Mouse (Mus musculus) megakaryocyte-erythroid progenitor cell, adult 5-6 weeks (primary cell): Measurements from ENCODE around the gene Cep131. TPM values are rescaled to one million over a fixed set of nuclear protein-coding genes. Genes with fewer than 3 reads are reported as not detected.
A peak's percentile ranks its signal among the peaks of the same experiment; 100 is the strongest.

Experiments used
- ATAC-seq: replicated peaks from 2 replicates; pipeline ENCODE4 v1.8.0; 2016; ENCODE audit warnings: mild to moderate bottlenecking, inconsistent platforms; ENCODE audit not compliant: severe bottlenecking, poor library complexity, low FRiP score, low TSS enrichment
- total RNA-seq, 2 experiments: library from RNA; stranded (forward) in 1 of 2; stranded (reverse) in 1 of 2; fragments of 200-1000, 215-1000 nt in 1 of 2; fragments of >200 nt in 1 of 2; fragmentation: Nextera tagmentation in 1 of 2; gene quantifications; 2 replicates each; pipeline ENCODE4 v1.2.3; 2014 to 2017

The Cep131 gene
- total RNA-seq, 2 experiments from 2014 or later: 9.6 to 18.1 TPM

- peak; percentile 43 for ATAC-seq
Measured at GRCm38 (mm10) chr11:120030145-120030901, 56.3 kb downstream of the Cep131 start.

- ATAC-seq: no peak
Measured at GRCm38 (mm10) chr11:120029431-120030144, 57.0 kb downstream of the Cep131 start.

- no peak for ATAC-seq
Measured at GRCm38 (mm10) chr11:120028319-120029092, 58.1 kb downstream of the Cep131 start.

GRCm38 (mm10) chr11:120026941-120027340 is 59.7 kb downstream of the Cep131 start:
- ATAC-seq: no peak

- ATAC-seq: no peak; the same call in 1 of the 2 replicates
Measured at GRCm38 (mm10) chr11:120022841-120023240, 63.8 kb downstream of the Cep131 start.

GRCm38 (mm10) chr11:120022216-120022615 is 64.4 kb downstream of the Cep131 start:
- no peak for ATAC-seq

GRCm38 (mm10) chr11:120021367-120021766 is 65.3 kb downstream of the Cep131 start:
- ATAC-seq: no peak

GRCm38 (mm10) chr11:120019542-120020440 is 66.8 kb downstream of the Cep131 start:
- ATAC-seq: no peak

GRCm38 (mm10) chr11:120017011-120017410 is 69.6 kb downstream of the Cep131 start:
- no peak for ATAC-seq

GRCm38 (mm10) chr11:120014758-120015157 is 71.9 kb downstream of the Cep131 start:
- ATAC-seq: no peak

Other genes with a start within 250 kb of the Cep131 start
- gene Chmp6, start 173.4 kb downstream of the Cep131 start, total RNA-seq (2014; fragmentation: Nextera tagmentation): 13.6 and 25.2 TPM in 2 replicates
- 17.7 and 92.3 TPM in 2 replicates for gene Chmp6, start 173.4 kb downstream of the Cep131 start, total RNA-seq (2017)
- gene Baiap2, start 144.1 kb downstream of the Cep131 start, total RNA-seq (2014; fragmentation: Nextera tagmentation): 1.0 and 2.3 TPM in 2 replicates
- gene Baiap2, start 144.1 kb downstream of the Cep131 start, total RNA-seq (2017): 1.5 and 17.7 TPM in 2 replicates
- 0.62 TPM in 1 of 2 replicates, not detected in the other for gene Aatk, start 39.7 kb downstream of the Cep131 start, total RNA-seq (2014; fragmentation: Nextera tagmentation)
- not detected in 2 replicates for gene Aatk, start 39.7 kb downstream of the Cep131 start, total RNA-seq (2017)
- 12.8 and 24.1 TPM in 2 replicates for gene Tepsin, start 11.9 kb upstream of the Cep131 start, total RNA-seq (2014; fragmentation: Nextera tagmentation)
- 5.0 and 6.0 TPM in 2 replicates for gene Tepsin, start 11.9 kb upstream of the Cep131 start, total RNA-seq (2017)
- gene Ndufaf8, start 12.1 kb upstream of the Cep131 start, total RNA-seq (2014; fragmentation: Nextera tagmentation): 36.8 and 74.1 TPM in 2 replicates
- gene Ndufaf8, start 12.1 kb upstream of the Cep131 start, total RNA-seq (2017): 21.2 and 41.9 TPM in 2 replicates
- gene Slc38a10, start 64.5 kb upstream of the Cep131 start, total RNA-seq (2014; fragmentation: Nextera tagmentation): 47.0 and 56.6 TPM in 2 replicates
- gene Slc38a10, start 64.5 kb upstream of the Cep131 start, total RNA-seq (2017): 33.2 and 37.4 TPM in 2 replicates
- 25.6 and 30.1 TPM in 2 replicates for gene Bahcc1, start 146.1 kb upstream of the Cep131 start, total RNA-seq (2014; fragmentation: Nextera tagmentation)
- gene Bahcc1, start 146.1 kb upstream of the Cep131 start, total RNA-seq (2017): 6.7 and 7.0 TPM in 2 replicates